Mouse (Mus musculus) common myeloid progenitor, adult 5-6 weeks (primary cell): ENCODE measurements at regions not wholly inside any gene's neighbourhood (a gene's known extent, or its start where the extent isn't known, plus 50 kb on each side); places are given as distances from the start of the nearest gene placed in this dataset.

ENCODE experiments used
- ATAC-seq: replicated peaks from 2 replicates; pipeline ENCODE4 v1.8.0; 2016; ENCODE audit warnings: low read depth, mild to moderate bottlenecking, moderate TSS enrichment, inconsistent platforms; ENCODE audit not compliant: poor library complexity, severe bottlenecking

DNA sequence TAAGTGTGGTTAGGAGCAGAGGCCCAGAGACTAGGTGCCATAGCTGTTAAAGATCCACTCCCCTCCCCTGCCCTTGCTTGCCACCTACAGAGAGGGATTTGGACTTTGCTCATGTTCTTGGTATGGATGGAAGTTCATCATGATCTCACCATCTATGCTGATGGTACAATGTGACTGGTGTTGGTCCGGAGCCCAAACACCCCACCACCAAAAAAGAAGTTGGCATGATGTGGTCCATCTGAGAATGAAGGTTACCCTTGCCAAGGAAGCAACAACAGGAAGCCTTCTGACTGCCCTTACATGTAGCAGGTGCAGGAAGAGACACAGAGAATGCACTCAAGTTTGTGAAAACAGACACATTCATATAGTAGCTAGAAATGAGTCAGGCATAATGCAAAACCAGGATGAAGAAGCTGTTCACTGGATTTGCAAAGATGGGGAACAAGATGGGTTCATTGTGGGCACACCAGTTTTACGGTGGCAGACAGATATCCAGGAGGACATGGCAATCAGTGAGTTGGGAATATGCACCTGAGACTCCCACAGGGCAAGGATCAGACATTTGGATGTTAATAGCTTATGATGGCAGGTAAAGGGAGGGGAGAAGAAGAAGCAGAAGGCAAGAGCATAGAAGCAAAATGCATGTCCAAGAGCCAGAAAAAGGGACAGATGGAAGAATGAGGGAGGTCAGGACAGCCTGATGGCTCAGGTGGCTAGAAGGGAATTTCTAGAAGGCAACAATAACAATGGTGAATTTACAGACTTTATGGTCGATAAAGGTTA lies 420.8 kb downstream of the Prdm2 start:
- no peak for ATAC-seq

DNA sequence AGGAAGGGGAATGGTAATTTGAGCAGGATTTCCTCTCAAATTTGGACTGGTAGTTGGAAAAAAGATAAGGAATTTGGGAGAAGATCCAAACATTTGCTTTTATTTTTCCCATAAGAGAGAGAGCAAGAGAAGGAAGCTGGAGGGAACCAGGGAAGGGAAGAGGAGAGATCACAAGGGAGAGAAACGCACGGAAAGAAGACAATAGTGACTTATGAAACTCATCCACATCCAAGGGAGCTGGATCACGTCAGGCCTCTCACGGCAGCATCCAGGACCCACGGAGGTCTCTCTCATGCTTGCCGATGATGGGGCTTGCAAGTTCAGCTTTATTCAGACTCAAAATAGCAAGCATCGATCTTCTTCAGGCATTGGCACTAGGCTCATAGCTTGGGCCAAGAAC lies 423.7 kb downstream of the Prdm2 start:
- no peak for ATAC-seq

DNA sequence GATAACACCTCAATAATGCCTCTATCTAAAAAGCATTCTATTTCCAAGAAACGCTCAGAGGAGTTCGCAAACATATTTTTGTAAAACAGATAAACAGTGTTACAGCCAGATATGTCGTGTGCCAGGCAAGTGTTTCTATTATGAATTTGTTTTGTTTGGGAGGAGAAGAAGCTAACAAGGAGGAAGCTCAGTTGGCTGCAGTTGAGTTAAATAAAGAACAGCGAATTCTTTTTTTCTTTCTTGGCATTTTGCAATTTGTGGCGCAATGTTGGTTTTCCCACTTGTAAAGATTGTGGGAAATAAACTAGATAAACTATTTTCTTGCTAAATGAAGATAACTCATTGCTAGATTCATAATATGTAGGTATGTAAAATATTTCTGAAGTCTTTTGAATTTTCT lies 427.4 kb downstream of the Prdm2 start:
- ATAC-seq = no peak

DNA sequence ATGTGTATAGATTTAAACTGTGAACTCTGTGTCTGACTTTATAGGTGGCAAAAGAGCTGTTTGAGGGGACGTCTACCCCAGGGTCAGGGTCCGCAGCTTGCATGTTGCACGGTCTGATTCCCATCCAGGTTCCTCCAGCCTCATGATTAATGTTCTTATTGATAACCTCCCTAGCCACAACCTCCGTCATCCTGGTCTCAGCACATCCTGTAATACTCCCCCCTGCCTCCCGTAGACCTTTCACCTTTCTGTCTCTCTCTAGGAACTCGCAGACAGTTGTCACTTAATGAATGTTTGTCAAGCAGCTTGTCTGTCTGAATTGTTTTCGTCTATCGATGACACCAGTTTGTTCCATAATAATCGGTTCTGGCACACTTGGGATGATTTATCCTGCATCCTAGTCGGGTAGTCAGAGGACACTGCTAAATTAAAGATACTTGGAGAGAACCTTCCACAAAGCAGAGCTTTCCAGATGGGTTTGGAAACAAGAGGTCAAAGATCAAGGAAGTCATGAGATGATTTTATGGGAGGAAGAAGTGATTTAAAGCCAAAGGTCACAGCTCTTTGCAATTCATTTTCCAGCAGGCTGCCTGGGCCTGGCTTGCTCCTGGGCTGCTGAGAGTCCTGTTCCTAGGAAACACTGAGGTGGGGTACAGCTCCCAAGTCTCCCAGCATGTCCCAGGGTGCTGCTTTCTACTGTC lies 435.9 kb downstream of the Prdm2 start:
- no peak for ATAC-seq

DNA sequence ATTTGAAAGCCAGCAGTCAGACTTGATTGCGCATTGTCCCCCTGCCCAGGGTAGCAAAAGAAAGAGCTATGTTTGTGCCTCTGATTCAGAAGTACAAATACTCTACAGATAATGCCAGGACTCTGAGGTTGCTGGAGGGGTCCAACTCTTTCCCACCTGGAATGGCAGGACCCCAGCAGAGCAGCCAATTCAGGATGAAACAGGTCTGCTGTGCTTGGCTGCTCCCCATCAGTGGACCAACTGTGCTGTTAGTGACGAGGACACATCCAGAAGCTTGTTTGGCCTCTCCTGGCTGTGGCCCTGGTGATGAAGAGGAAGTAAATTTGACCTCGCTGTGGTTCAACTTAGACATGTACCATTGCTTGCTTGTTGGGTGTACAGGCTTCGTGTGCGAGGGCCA lies 437.8 kb downstream of the Prdm2 start:
- no peak for ATAC-seq

DNA sequence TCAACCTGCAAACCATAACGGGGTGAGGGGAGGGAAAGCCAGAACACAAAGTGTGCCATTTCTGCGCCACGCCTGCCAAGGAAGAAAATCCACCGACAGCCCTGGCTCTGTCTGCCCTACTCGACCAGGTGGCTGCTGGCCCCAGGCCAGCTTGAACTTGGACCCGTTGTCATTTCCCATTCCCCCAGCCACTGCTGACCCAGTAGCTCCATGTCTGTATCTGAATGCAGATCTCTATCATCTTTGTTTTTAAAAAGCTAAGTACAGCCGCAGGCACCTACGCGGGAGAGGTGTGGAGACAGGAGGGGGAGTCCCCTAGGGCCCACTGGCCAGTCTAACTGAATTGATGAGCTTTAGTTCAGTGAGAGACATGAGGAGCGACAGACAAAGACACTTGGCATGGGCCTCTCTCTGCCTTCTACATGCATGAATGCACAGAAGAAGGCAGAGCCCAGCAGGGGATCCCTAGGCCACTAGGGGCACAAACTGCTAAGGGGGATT lies 439.1 kb downstream of the Prdm2 start:
- no peak for ATAC-seq

DNA sequence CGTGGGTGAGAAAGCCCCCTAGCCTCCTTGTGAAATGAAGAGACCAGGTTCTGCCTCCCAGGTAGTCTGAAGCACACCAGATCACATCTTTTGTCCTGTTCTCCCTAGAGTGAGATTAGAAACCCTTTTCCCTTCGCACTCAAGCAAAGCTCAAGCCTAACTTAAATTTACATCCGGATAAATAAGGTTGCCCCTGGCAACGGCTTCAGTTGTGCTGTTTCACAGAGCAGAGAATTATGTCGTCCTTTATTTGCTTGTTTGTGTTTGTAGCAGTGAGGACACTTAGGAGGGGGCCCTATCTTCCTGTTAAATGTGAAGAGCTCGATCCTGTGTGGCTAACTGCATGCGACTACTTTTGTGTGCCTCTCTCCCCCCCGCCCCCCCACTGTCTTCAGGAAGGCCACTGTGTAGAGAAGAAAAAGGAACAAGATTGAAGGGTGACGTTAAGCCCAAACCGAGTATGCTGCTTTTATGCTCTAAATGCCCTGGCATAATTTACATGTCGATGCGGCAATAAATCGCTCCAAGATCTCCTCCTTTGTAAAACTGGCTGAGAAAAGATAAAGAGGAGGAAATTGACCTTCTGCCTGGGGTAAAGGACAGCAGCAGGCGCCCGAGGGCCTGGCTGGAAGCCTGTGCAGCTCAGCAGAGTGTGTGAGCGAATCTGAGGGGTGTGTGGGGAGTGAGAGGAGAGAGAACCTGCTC lies 439.9 kb downstream of the Prdm2 start:
- no peak for ATAC-seq

DNA sequence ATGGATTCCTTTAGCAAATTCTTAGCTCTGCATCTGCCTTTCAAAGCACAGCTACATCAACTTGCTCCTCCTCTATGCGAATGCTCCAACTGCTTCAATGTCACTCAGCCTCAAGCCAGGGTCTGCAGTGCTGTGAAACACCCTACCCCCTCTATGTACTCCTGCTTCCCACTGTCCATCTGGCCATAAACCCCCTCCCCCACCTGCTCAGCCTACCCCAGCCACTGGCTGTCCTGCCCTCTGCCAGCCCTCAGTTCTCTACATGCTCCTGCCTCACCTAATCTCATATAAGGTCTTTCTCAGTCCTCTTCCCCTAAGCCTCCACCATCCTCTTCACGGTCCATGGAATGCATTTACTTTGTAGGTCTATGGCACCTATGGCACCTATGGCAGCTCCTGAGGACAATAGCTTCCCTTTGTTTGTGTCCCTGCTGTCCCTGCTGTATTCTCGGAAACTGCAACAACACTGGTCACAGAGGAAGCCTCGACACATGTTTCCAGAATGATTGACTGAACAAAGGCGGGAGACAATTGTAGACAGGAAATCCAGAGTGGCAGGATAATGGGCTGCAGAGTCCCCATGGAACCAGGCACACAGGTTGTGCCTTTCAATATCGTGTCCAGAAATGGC lies 441.2 kb downstream of the Prdm2 start:
- ATAC-seq = no peak

DNA sequence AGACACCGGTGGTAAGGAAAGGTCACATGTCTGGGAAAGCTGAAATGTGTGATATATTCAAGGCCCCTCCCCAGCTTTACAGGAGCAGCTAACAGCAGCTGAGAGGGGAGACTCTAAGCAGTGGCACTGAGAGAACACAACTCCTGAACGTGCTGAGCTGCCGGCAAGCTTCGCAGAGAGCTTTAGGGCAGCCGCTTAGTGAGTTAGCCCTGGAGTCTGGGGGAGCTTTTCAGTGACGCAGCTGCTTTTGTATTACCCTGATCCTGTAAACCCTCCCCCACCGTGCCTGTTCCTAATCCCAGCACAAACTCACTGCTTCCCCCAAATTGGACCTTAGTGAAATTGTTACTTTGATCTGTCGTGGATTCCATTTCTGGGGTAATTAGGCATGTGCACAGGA lies 442.6 kb downstream of the Prdm2 start:
- no peak for ATAC-seq

DNA sequence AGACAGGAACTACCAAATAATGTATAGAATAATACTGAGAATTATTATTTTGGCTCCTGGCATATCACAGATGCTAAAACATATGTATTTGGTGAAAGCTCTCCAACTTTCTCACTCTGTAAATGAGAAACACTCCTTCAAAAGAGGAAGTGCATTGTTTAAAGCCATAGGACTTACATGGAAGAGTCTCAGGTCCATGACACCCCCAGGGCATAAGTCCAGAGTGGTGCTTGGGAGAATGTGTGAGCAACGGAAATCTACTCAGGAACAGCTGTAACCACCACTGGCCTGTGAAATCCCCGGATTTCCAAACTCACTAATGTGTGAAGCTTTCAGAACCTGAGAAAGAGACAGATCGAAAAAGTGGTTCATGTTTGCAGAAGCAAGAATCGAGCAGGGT lies 445.1 kb downstream of the Prdm2 start:
- ATAC-seq = no peak

DNA sequence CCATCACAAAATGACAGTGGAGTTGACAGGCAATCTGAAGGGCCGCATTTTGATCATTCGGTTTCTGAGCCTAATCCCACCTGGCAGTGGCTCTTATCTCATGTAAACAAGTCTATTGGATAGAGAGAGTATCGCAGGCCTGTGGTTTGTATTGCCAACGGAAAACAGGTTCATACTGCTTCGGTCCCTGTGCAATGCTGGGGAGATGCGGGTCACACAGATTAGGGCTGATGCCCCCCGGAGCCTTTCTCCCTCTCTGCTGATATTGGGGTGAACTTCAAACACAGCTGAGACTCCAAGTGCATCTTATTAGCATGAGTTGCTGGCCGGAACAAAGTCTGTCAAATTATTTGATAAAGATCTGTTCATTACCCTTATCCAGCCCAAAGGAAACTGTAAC lies 451.2 kb downstream of the Prdm2 start:
- ATAC-seq = no peak

DNA sequence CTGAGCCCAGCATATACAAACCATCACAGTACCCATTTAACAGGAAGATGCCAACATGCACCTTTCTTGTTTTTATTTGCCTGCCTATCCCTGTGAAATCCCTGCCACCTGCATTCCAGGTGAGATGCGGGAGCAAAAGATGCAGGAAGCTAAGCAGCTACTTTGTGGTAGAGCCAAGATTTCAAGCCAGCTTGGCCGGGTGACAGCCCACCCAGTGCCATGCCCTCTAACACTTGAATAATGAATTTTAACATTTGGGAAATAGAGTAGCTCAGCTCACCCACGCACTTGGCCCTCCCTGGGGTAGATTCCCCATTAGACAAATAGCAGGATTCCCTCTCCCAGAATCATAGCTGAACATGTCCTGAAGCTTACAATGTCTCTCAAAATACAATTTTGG lies 454.7 kb downstream of the Prdm2 start:
- ATAC-seq = no peak

DNA sequence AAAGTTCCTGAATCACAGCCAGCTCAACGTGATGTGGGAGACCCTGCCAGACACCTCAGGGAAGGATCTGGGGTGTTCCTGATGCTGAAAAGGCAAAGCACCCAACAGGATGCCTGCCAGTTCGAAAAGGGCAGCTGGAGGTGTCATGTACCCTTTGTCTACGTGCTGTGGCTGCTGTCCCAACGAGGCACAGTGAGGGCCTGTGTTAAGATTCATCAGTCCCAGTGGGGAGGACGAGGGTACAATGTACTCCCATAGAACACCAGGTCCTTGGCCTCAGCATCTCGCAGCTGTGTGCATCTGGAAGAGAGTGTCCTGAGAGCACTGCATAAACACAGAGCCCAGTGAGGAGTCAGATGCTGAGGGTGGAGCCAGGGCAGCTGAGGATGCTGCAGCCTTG lies 456.5 kb downstream of the Prdm2 start:
- ATAC-seq = no peak

DNA sequence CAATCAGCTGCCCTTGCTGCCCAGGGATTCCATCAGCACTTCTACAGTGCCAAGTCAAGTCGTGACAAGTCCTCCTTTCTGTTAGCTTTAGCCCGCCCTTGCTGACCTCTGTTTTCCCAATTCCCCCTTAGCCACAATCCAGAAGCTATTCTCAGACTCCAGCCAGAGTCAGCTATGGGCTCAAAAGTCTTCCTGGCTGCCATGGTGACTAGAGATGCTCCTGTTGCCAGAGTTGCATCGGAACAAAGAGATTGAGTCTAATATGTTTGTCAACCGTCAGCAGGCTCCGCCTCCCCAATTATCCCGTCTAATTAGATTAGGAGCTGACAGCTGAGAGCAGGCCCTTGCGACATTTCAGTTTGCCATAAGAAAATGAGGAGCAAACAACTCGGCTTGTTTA lies 462.9 kb downstream of the Prdm2 start:
- ATAC-seq = no peak

DNA sequence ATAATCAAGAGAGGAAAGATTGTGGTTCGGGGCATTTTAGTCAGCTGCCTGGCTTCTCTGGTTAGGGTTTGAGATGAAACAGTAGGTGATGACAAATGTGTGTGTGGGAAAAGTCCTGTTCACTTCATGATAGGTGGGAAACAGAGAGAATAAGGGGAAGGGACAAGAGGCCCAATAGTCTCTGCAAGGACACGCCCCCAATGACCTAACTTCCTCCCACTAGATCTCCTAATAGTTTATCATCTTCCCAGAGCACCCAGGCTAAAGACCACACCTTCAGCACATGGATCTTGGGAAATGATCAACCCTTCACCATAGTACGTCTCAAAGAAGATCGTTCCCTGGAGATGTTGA lies 484.3 kb upstream of the Kazn start:
- ATAC-seq = no peak

DNA sequence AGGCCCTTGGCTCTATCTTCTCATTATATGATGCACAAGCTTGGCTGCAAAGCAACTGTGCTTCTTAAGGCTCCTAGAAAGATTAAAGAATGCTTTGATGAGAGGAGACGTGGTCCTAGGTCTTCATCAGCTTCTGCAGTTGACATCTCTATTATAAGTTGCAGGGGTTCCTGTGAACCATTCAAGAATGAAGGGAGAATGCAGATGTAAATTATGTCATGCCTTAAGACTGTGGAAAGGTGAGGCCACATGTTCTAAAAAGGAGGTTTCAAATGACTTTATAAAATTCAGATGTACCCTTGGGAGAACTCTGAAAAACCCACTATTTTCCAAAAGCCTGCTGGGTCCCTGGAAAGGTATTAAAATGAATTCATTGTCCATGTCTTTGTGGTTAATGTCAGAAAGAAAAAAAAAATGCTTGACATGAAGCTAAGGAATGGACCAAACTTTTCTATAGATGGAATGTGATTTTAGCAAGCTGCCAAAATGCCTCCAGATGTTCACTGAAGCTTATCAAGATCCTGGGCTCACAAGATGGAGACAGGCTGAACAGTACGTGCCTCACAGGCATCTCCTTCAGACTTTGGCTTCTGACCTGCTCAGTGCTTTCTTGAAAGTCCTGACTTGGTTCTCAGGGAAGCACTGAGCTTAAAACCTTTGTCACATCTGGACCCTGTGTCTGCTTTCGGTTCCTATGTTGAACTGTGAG lies 483.8 kb upstream of the Kazn start:
- no peak for ATAC-seq

DNA sequence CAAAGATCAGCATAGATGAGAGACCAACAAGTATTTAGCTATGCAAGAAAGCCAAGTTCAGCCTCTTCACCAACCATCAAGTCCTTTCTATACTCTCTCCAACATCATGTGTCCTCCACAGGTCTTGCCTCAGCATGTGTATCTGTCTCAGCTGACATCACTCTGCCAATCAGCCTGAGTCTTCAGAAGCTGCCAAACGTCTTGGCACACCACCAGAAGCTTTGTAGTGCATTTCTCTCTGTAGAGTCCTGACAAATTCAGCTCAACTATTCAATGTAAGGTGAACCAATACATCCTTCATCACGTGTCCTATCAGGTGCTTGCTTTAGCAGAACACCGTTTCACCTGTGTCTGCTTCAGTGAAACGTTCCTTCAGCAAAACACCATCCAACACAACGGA lies 462.4 kb upstream of the Kazn start:
- no peak for ATAC-seq

DNA sequence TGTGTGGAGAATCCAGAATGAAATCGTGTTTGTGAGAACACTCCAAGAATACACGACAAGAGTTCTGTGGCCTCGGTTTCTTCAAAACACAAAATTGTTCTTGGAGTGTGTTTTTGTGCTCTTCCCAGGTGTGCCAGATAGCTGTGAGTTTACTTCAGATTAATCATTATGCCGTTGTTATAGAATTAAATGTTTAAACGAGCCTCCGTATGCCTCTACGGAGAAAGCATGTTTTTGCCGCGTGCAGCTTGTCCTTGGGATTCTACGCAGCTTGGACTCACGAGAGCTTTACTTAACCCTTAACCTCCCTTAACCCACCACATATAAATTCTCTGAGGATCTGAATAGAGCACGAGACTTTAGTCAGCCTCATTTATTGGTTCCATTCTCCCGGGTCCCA lies 455.7 kb upstream of the Kazn start:
- ATAC-seq = no peak

DNA sequence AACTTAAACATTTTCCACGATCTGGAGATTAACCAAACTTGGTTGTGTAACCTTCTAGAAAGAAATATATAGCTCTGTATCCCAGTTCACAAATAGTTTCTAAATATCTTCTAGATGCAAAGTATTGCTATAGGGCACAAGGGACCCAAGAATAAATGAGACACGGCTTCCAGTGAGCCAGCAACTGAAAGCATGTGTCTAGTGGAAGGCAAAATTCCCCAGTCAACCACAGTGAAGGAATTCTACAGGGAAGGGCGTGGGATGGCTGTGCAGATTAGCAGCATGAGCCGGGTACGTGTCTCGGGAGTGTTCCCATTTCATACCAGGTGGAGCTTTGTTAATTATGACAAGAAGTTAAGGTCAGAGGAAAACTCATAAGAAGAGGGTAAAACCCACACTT lies 449.0 kb upstream of the Kazn start:
- no peak for ATAC-seq

DNA sequence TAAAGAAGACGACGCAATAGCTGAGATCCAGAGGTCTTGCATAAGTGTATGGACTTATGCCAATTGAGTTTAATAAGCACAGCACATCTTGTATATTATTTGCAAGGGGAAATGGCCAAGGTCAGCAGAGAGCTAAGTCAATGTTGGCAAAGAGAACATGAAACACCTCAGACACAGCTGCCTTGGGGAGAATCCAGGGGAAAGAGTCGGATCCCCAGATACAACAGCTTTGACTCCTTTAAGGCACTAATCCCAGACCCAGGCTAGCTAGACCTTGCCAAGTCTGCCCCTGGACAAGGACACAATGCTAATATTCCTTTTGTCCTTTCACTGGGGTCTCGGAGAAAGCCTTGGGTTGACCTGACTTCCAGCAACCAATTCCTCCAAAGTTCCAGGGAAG lies 438.2 kb upstream of the Kazn start:
- ATAC-seq = no peak
